Mouse (Mus musculus) liver, embryonic 14.5 days (tissue): ENCODE measurements around the gene Car10.

ENCODE experiments used
- CTCF ChIP-seq: IDR thresholded peaks from 2 replicates; pipeline ENCODE4 v1.5.1; 2016; ENCODE audit warnings: antibody characterized with exemption, low read depth, control low read depth
- EP300 ChIP-seq: IDR thresholded peaks from 2 replicates; pipeline ENCODE4 v1.6.1; 2016; ENCODE audit warnings: antibody characterized with exemption, low read depth

DNA sequence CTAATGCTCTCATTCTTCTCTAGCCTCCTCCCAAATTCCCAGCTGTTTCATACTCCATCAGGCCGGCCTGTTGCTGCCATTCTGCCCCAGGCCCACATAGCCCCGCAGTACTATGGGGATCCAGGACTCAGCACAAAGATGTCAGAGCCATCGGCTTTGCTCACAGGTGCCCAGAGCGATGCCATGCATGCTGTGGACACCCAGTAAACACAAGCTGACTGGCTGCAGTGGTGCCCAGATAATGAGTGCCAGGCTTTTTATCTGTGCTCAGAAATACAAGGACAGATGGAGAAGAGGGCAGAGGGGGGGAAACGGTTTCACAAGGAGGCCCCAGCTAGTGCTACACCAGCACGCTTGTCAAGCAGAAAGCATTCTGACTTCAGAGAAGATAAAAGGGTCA is 417.7 kb downstream of the Car10 start:
- TF ChIP-seq EP300 (no peak), CTCF (no peak)
